Mouse (Mus musculus) cerebellum, adult 2 months (tissue): ENCODE measurements around the gene Enah.

Experiments
- CTCF ChIP-seq: fragments of 200-500 bp; IDR thresholded peaks from 2 replicates; pipeline ENCODE4 v1.5.1; 2011; ENCODE audit warnings: low read depth, mild to moderate bottlenecking, control low read depth, low read length, moderate library complexity, borderline replicate concordance; ENCODE audit not compliant: insufficient read depth
- POLR2A ChIP-seq: fragments of 200-500 bp; IDR thresholded peaks from 2 replicates; pipeline ENCODE4 v1.6.1; 2011; ENCODE audit warnings: low read length, control low read depth, borderline replicate concordance; ENCODE audit not compliant: insufficient read depth

GRCm38 (mm10) chr1:181950721-181951120 lies 69.1 kb downstream of the Enah start:
- TF ChIP-seq CTCF (no peak), POLR2A (no peak)
